Mouse (Mus musculus) lung, embryonic 16.5 days (tissue): ENCODE measurements at regions not wholly inside any gene's neighbourhood (a gene's known extent, or its start where the extent isn't known, plus 50 kb on each side); places are given as distances from the start of the nearest gene placed in this dataset.

Experiments used
- ATAC-seq: fragments of 200-750 bp; cut with Nextera tagmentation; 2 replicates; pipeline ENCODE4 v1.8.0; 2017; ENCODE audit warnings: low read depth, mild to moderate bottlenecking, moderate library complexity
- H3K27ac ChIP-seq: fragments of 300-500 bp; sonication (generic); 2 replicates; pipeline ENCODE4 v1.5.1; 2014; ENCODE audit warnings: mild to moderate bottlenecking, control low read depth, low read length
- H3K27me3 ChIP-seq: fragments of 300-500 bp; sonication (generic); 2 replicates; pipeline ENCODE4 v1.6.1; 2014; ENCODE audit warnings: low read depth, low read length, mixed read lengths; ENCODE audit not compliant: control insufficient read depth, insufficient read depth
- H3K36me3 ChIP-seq: fragments of 300-500 bp; sonication (generic); 2 replicates; pipeline ENCODE4 v1.6.1; 2014; ENCODE audit warnings: low read length; ENCODE audit not compliant: control insufficient read depth, insufficient read depth
- H3K4me1 ChIP-seq: fragments of 300-500 bp; sonication (generic); replicated peaks from 2 replicates; pipeline ENCODE4 v1.6.1; 2014; ENCODE audit warnings: low read length, mixed read lengths; ENCODE audit not compliant: control insufficient read depth, insufficient read depth
- H3K4me2 ChIP-seq: fragments of 300-500 bp; sonication (generic); 2 replicates; pipeline ENCODE4 v1.6.1; 2014; ENCODE audit warnings: low read depth, low read length, control low read depth
- H3K4me3 ChIP-seq: fragments of 300-500 bp; sonication (generic); 2 replicates; pipeline ENCODE4 v1.5.1; 2014; ENCODE audit warnings: mild to moderate bottlenecking, low read length, control low read depth
- H3K9ac ChIP-seq: fragments of 300-500 bp; sonication (generic); 2 replicates; pipeline ENCODE4 v1.6.1; 2014; ENCODE audit warnings: low read length, control low read depth
- H3K9me3 ChIP-seq: fragments of 300-500 bp; sonication (generic); 2 replicates; pipeline ENCODE4 v1.6.1; 2016; ENCODE audit warnings: low read length; ENCODE audit not compliant: control insufficient read depth
- WGBS: fragments of 180-500 bp; shearing (Covaris S2); extraction: QIAGEN DNeasy Blood & Tissue Kit; methylation state at CpG from one replicate; pipeline ENCODE4 v1.1.7; 2014; 5-methylcytosine and 5-hydroxymethylcytosine counted together

DNA sequence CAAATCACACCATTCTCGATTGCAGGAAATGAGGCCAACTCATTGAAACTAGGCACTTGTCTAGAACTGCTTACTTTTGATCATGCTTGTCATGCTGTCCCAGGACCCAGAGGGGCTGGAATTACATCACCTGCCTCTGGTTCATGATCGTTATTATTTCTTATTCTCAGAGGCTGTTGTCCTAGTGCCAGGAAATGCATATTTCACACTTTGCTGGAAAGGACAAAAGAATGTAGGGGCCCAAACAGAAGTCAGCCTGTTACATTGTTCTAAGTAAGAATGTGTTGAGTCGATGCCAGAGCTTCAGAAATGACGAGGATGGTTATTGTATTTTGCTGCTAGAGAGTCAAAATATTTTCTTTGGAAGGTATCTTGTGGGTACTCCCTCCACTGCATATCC lies 134.7 kb downstream of the Ddx1 start:
- H3K4me2 ChIP-seq = no peak overlapping the region
- no peaks in the 10 kb centered on the region for H3K9me3 ChIP-seq
- H3K9ac ChIP-seq = no peak overlapping the region
- no peaks in the 10 kb centered on the region for H3K27me3 ChIP-seq
- H3K36me3 ChIP-seq = no peaks in the 10 kb centered on the region
- WGBS = 36% methylated on average over 4 of the region's 4 CpGs
- no peak overlapping the region for H3K27ac ChIP-seq
- peak; percentile 42; the same call in 1 of the 2 replicates for ATAC-seq
- H3K4me3 ChIP-seq = no peak overlapping the region
- H3K4me1 ChIP-seq = peaks cover 8% of the 10 kb centered on the region

- ATAC-seq = no peak
These were observed 142.1 kb downstream of the Ddx1 start for GRCm38 (mm10) chr12:13106931-13107330.

DNA sequence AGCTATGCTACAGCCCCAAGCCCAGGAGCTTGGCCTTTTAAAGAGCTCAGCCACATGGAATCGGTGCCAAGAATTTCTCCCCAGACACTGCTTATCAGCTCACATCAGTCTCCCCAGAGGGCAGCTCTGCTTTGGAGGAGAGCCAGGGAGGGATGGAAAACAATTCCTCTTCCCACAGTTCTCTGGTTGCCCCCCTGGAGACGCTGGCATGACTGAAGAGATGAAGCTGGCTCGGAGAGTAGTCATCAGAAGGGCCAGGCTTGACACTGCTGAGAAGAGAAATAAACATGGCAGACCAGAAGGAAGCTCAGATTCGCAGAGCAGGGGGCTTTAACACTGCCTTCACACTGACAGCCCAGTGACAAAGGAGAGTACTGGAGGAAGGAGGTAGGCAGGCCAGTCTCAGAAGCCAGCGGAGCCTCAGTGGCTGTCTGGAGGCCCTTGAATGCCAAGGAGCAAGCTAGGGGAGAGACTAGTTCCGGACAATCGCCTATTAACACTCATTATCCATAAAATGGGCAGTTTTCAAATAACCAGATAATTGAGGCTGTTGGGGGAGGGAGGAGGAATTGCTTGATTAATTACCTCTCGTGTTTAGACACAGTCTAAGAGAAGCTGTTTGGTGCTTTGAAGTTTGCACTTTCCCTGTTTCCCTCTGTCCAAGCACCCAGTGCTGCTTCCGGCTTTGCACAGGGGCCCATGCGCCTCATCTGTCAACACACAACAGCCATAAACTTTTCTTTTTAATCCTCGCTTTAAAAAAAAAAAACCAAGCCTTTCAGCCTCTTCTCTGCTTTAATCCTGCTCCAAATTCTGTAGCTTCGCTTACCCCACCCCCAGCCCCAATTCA lies 148.3 kb downstream of the Ddx1 start:
- Histone ChIP-seq H3K4me2 (no peak overlapping the region), H3K4me3 (no peak overlapping the region), H3K4me1 (peaks cover 16% of the 10 kb centered on the region), H3K27ac (peak overlapping the region; percentile 82), H3K9ac (no peak overlapping the region), H3K27me3 (no peaks in the 10 kb centered on the region; the same call in 1 of the 2 replicates), H3K36me3 (no peaks in the 10 kb centered on the region), H3K9me3 (no peaks in the 10 kb centered on the region)
- WGBS = 22% methylated on average over 12 of the region's 12 CpGs
- ATAC-seq = peak; percentile 79

More at GRCm38 (mm10) chr12:13106931-13107330, 142.1 kb downstream of the Ddx1 start:
- Histone ChIP-seq H3K27ac (no peak overlapping the region), H3K36me3 (no peaks in the 10 kb centered on the region), H3K4me1 (no peaks in the 10 kb centered on the region), H3K4me2 (no peak overlapping the region), H3K9ac (no peak overlapping the region), H3K4me3 (no peak overlapping the region), H3K27me3 (no peaks in the 10 kb centered on the region), H3K9me3 (no peaks in the 10 kb centered on the region)
- WGBS = 91% methylated on average over 3 of the region's 3 CpGs

DNA sequence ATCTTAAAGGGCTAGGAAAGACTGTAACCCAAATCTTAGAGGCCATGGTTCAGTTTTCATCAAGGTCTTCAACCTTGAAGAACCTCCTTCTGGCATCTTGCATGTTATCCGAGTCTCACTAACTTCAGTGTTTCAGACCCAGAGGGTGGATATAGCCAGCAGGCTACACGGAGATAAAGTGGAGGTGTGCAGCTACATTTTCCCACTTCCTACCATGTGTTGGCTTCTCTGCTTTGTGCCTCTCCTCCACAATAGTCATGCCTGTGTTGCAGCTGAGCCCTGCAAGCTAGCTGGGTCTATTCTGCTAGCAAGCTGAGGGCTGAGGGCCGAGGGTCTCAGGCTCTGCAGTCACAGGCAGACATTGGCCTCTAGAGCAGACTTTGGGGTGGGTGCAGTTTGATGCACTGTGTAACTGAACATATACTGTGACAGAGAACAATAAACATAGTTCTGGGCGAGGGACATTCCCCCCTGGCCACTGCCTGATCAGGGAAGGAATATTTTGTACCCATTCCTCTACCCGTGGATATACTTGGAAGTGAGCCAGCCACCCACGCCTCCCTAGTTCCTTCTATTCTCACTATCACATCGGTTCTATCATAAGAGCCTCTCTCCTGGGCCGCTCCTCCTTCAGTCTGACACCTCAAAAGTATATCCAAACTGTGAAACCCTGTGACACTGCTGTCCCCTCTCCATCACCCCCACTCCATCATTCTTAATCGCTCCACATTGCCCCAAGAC lies 152.6 kb upstream of the Mycn start:
- Histone ChIP-seq H3K36me3 (no peaks in the 10 kb centered on the region), H3K4me1 (no peaks in the 10 kb centered on the region), H3K9ac (no peak overlapping the region), H3K27ac (no peak overlapping the region), H3K4me3 (no peak overlapping the region), H3K4me2 (no peak overlapping the region), H3K27me3 (no peaks in the 10 kb centered on the region; the same call in 1 of the 2 replicates), H3K9me3 (no peaks in the 10 kb centered on the region)
- no peak for ATAC-seq
- WGBS = 29% methylated on average over 9 of the region's 9 CpGs

DNA sequence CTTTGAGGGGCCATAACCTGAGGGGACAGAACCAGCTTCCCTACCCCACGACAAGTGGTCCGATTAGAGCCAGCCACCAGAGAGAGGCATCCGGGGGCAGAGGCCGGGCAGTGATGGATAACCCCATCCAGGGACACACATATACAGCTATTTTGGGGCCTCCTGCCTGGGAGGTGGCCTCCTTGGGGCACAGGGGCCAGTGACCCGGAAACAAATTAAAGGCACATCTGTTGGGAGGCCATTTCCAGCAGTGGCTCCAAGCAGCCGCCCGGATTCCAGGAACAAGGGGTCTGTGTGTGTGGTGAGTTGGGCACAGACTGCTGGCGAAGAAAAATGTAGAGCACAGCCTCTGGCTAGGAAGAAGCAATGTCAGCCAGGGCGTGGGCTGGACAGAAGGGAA lies 144.2 kb upstream of the Mycn start:
- Histone ChIP-seq H3K27me3 (no peaks in the 10 kb centered on the region), H3K9me3 (no peaks in the 10 kb centered on the region), H3K4me3 (no peak overlapping the region), H3K27ac (no peak overlapping the region), H3K4me2 (no peak overlapping the region), H3K36me3 (no peaks in the 10 kb centered on the region), H3K9ac (no peak overlapping the region), H3K4me1 (no peaks in the 10 kb centered on the region; the same call in 1 of the 2 replicates)
- ATAC-seq = no peak
- WGBS = 59% methylated on average over 9 of the region's 9 CpGs

- Histone ChIP-seq H3K27me3 (no peaks in the 10 kb centered on the region; the same call in 1 of the 2 replicates), H3K36me3 (no peaks in the 10 kb centered on the region), H3K4me3 (no peak overlapping the region), H3K27ac (no peak overlapping the region), H3K4me2 (no peak overlapping the region), H3K9ac (no peak overlapping the region), H3K9me3 (no peaks in the 10 kb centered on the region), H3K4me1 (no peaks in the 10 kb centered on the region; the same call in 1 of the 2 replicates)
- ATAC-seq = no peak
- 92% methylated on average over 6 of the region's 6 CpGs for WGBS
These were observed 143.8 kb upstream of the Mycn start for GRCm38 (mm10) chr12:13085484-13085883.

GRCm38 (mm10) chr12:13083337-13084054 lies 141.8 kb upstream of the Mycn start:
- Histone ChIP-seq H3K4me2 (no peak overlapping the region), H3K27ac (no peak overlapping the region), H3K9me3 (no peaks in the 10 kb centered on the region), H3K27me3 (no peaks in the 10 kb centered on the region; the same call in 1 of the 2 replicates), H3K9ac (no peak overlapping the region), H3K36me3 (no peaks in the 10 kb centered on the region), H3K4me1 (no peaks in the 10 kb centered on the region; the same call in 1 of the 2 replicates), H3K4me3 (no peak overlapping the region)
- ATAC-seq = no peak; the same call in 1 of the 2 replicates
- 44% methylated on average over 8 of the region's 8 CpGs for WGBS

- H3K27me3 ChIP-seq = no peaks in the 10 kb centered on the region; the same call in 1 of the 2 replicates
- WGBS = 68% methylated on average over 5 of the region's 5 CpGs
These were observed 139.1 kb upstream of the Mycn start for GRCm38 (mm10) chr12:13080791-13081190.

DNA sequence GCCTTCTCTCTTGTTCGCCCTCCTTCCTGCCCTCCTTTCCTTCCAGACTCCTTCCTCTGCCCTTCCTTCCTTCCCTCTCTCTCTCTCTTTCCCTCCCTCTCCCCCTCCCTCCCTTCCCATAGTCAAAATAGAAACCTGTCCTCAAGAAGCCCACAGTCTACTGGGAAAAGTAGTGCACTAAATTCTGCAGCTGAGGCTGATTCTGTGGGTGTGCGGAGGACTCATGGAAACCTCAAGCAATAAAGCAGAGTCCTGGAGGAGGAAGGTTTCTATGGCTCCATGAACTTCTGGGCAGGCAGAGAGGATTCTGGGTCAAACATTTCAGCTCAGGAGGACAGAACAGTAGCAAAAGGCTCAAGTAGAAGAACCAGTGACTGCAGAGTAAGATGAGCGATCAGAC lies 138.1 kb upstream of the Mycn start:
- no peaks in the 10 kb centered on the region for H3K9me3 ChIP-seq
- H3K9ac ChIP-seq = no peak overlapping the region
- H3K27ac ChIP-seq = no peak overlapping the region
- ATAC-seq = no peak
- 91% methylated on average over 3 of the region's 3 CpGs for WGBS
- H3K4me3 ChIP-seq = no peak overlapping the region
- no peaks in the 10 kb centered on the region; the same call in 1 of the 2 replicates for H3K4me1 ChIP-seq
- no peaks in the 10 kb centered on the region for H3K36me3 ChIP-seq
- no peak overlapping the region for H3K4me2 ChIP-seq
- no peaks in the 10 kb centered on the region; the same call in 1 of the 2 replicates for H3K27me3 ChIP-seq

More at GRCm38 (mm10) chr12:13080791-13081190, 139.1 kb upstream of the Mycn start:
- no peak overlapping the region for H3K4me2 ChIP-seq
- no peak overlapping the region for H3K4me3 ChIP-seq
- ATAC-seq = no peak
- H3K9me3 ChIP-seq = no peaks in the 10 kb centered on the region
- no peak overlapping the region for H3K27ac ChIP-seq
- H3K9ac ChIP-seq = no peak overlapping the region
- no peaks in the 10 kb centered on the region; the same call in 1 of the 2 replicates for H3K4me1 ChIP-seq
- H3K36me3 ChIP-seq = no peaks in the 10 kb centered on the region
